Mouse (Mus musculus) liver, postnatal 0 days (tissue): ENCODE measurements around the gene Zswim4.

Experiments
- CTCF ChIP-seq: sonication (generic); IDR thresholded peaks from 2 replicates; pipeline ENCODE4 v1.5.1; 2016; ENCODE audit warnings: antibody characterized with exemption, low read depth
- EP300 ChIP-seq: IDR thresholded peaks from 2 replicates; pipeline ENCODE4 v1.6.1; 2016; ENCODE audit warnings: antibody characterized with exemption, low read depth, mild to moderate bottlenecking

GRCm38 (mm10) chr8:84192555-84192954 is 44.3 kb downstream of the Zswim4 start:
- TF ChIP-seq CTCF (no peak), EP300 (no peak)
